Mouse (Mus musculus): ENCODE data around the gene Pde5a. TPM values are rescaled to one million over a fixed set of nuclear protein-coding genes. Genes with fewer than 3 reads are reported as not detected.

Gene Pde5a
- polyA plus RNA-seq, 1 experiment from 2014 or later = 19.8 TPM

GRCm38 (mm10) chr3:122766930-122767329 is 38.2 kb downstream of the Pde5a start:
- no peak for ATAC-seq (ENCODE audit: insufficient read depth, low FRiP score, low read depth)
- H3K27ac ChIP-seq = peak overlapping the region; percentile 4; the same call in 1 of the 2 replicates
- 42% methylated on average over 4 of the region's 4 CpGs for WGBS

GRCm38 (mm10) chr3:122767841-122768240 is 39.1 kb downstream of the Pde5a start:
- Histone ChIP-seq H3K9me3 (no peaks in the 10 kb centered on the region), H3K27ac (no peak overlapping the region), H3K4me3 (replicated peaks) (no peak overlapping the region), H3K4me1 (peaks cover 5% of the 10 kb centered on the region; the same call in 1 of the 2 replicates), H3K4me2 (no peak overlapping the region), H3K27me3 (replicated peaks) (no peaks in the 10 kb centered on the region), H3K36me3 (peaks cover 10% of the 10 kb centered on the region; the same call in 1 of the 2 replicates), H3K9ac (no peak overlapping the region)
- WGBS = 77% methylated on average over 5 of the region's 5 CpGs
- no peak for ATAC-seq (ENCODE audit: insufficient read depth, low FRiP score, low read depth)

More at GRCm38 (mm10) chr3:122766930-122767329, 38.2 kb downstream of the Pde5a start:
- no peak overlapping the region for H3K9ac ChIP-seq
- no peaks in the 10 kb centered on the region for H3K27me3 ChIP-seq (replicated peaks)
- no peak overlapping the region for H3K4me2 ChIP-seq
- no peaks in the 10 kb centered on the region for H3K9me3 ChIP-seq
- H3K4me1 ChIP-seq = peaks cover 5% of the 10 kb centered on the region; the same call in 1 of the 2 replicates
- H3K36me3 ChIP-seq = peaks cover 14% of the 10 kb centered on the region; the same call in 1 of the 2 replicates
- H3K4me3 ChIP-seq (replicated peaks) = no peak overlapping the region

- H3K4me2 ChIP-seq = no peak overlapping the region
- H3K4me1 ChIP-seq = no peaks in the 10 kb centered on the region
- H3K4me3 ChIP-seq (replicated peaks) = no peak overlapping the region
- H3K27ac ChIP-seq = peak overlapping the region; percentile 16; the same call in 1 of the 2 replicates
- no peak for ATAC-seq (ENCODE audit: insufficient read depth, low FRiP score, low read depth)
- no peaks in the 10 kb centered on the region for H3K27me3 ChIP-seq (replicated peaks)
- no peaks in the 10 kb centered on the region for H3K9me3 ChIP-seq
- H3K36me3 ChIP-seq = peaks cover 10% of the 10 kb centered on the region; the same call in 1 of the 2 replicates
- WGBS = 60% methylated on average over 6 of the region's 6 CpGs
- H3K9ac ChIP-seq = no peak overlapping the region
Measured at GRCm38 (mm10) chr3:122781417-122781816, 52.7 kb downstream of the Pde5a start.

- no peak overlapping the region for H3K4me3 ChIP-seq (replicated peaks)
- H3K36me3 ChIP-seq = peaks cover 10% of the 10 kb centered on the region; the same call in 1 of the 2 replicates
- no peak for ATAC-seq (ENCODE audit: insufficient read depth, low FRiP score, low read depth)
- H3K9ac ChIP-seq = no peak overlapping the region
- H3K4me2 ChIP-seq = no peak overlapping the region
- no peaks in the 10 kb centered on the region for H3K4me1 ChIP-seq
- no peaks in the 10 kb centered on the region for H3K9me3 ChIP-seq
- no peak overlapping the region for H3K27ac ChIP-seq
- no peaks in the 10 kb centered on the region for H3K27me3 ChIP-seq (replicated peaks)
- WGBS = 54% methylated on average over 1 of the region's 1 CpGs
Measured at GRCm38 (mm10) chr3:122784245-122784644, 55.5 kb downstream of the Pde5a start.

GRCm38 (mm10) chr3:122788314-122788713 is 59.6 kb downstream of the Pde5a start:
- no peaks in the 10 kb centered on the region for H3K9me3 ChIP-seq
- H3K27me3 ChIP-seq (replicated peaks) = no peaks in the 10 kb centered on the region
- no peak overlapping the region for H3K4me2 ChIP-seq
- ATAC-seq (ENCODE audit: insufficient read depth, low FRiP score, low read depth) = no peak
- no peak overlapping the region for H3K27ac ChIP-seq
- H3K9ac ChIP-seq = no peak overlapping the region
- no peaks in the 10 kb centered on the region for H3K4me1 ChIP-seq
- peaks cover 12% of the 10 kb centered on the region; the same call in 1 of the 2 replicates for H3K36me3 ChIP-seq
- H3K4me3 ChIP-seq (replicated peaks) = no peak overlapping the region
- 91% methylated on average over 9 of the region's 9 CpGs for WGBS

GRCm38 (mm10) chr3:122789544-122789943 is 60.8 kb downstream of the Pde5a start:
- Histone ChIP-seq H3K27ac (no peak overlapping the region), H3K4me2 (no peak overlapping the region), H3K27me3 (replicated peaks) (no peaks in the 10 kb centered on the region), H3K4me1 (no peaks in the 10 kb centered on the region), H3K36me3 (peaks cover 12% of the 10 kb centered on the region; the same call in 1 of the 2 replicates), H3K9me3 (no peaks in the 10 kb centered on the region), H3K4me3 (replicated peaks) (no peak overlapping the region), H3K9ac (no peak overlapping the region)
- no peak; the same call in 1 of the 2 replicates for ATAC-seq (ENCODE audit: insufficient read depth, low FRiP score, low read depth)
- WGBS = 88% methylated on average over 6 of the region's 6 CpGs

GRCm38 (mm10) chr3:122800050-122800449 is 71.3 kb downstream of the Pde5a start:
- WGBS = 61% methylated on average over 6 of the region's 6 CpGs
- Histone ChIP-seq H3K9me3 (no peaks in the 10 kb centered on the region), H3K36me3 (peaks cover 9% of the 10 kb centered on the region; the same call in 1 of the 2 replicates), H3K4me3 (replicated peaks) (no peak overlapping the region), H3K4me1 (peaks cover 5% of the 10 kb centered on the region; the same call in 1 of the 2 replicates), H3K4me2 (no peak overlapping the region), H3K27me3 (replicated peaks) (no peaks in the 10 kb centered on the region), H3K27ac (peak overlapping the region; percentile 83), H3K9ac (no peak overlapping the region)
- no peak for ATAC-seq (ENCODE audit: insufficient read depth, low FRiP score, low read depth)

GRCm38 (mm10) chr3:122800553-122801435 is 72.0 kb downstream of the Pde5a start:
- Histone ChIP-seq H3K27ac (peak overlapping the region; percentile 83), H3K9ac (no peak overlapping the region), H3K4me3 (replicated peaks) (no peak overlapping the region), H3K27me3 (replicated peaks) (no peaks in the 10 kb centered on the region), H3K4me2 (no peak overlapping the region), H3K36me3 (peaks cover 10% of the 10 kb centered on the region; the same call in 1 of the 2 replicates), H3K9me3 (no peaks in the 10 kb centered on the region), H3K4me1 (peaks cover 5% of the 10 kb centered on the region; the same call in 1 of the 2 replicates)
- peak; percentile 63 for ATAC-seq (ENCODE audit: insufficient read depth, low FRiP score, low read depth)
- 42% methylated on average over 10 of the region's 10 CpGs for WGBS

GRCm38 (mm10) chr3:122801436-122802221 is 72.9 kb downstream of the Pde5a start:
- Histone ChIP-seq H3K36me3 (peaks cover 12% of the 10 kb centered on the region; the same call in 1 of the 2 replicates), H3K4me3 (replicated peaks) (no peak overlapping the region), H3K9ac (no peak overlapping the region), H3K4me2 (no peak overlapping the region), H3K4me1 (peaks cover 5% of the 10 kb centered on the region; the same call in 1 of the 2 replicates), H3K9me3 (no peaks in the 10 kb centered on the region), H3K27ac (peak overlapping the region; percentile 83), H3K27me3 (replicated peaks) (no peaks in the 10 kb centered on the region)
- ATAC-seq (ENCODE audit: insufficient read depth, low FRiP score, low read depth) = peak; percentile 59; the same call in 1 of the 2 replicates
- WGBS = 68% methylated on average over 15 of the region's 15 CpGs

- H3K9me3 ChIP-seq = no peaks in the 10 kb centered on the region
- H3K4me1 ChIP-seq = no peaks in the 10 kb centered on the region
- H3K4me2 ChIP-seq = no peak overlapping the region
- 70% methylated on average over 8 of the region's 8 CpGs for whole genome bisulfite sequencing
- no peak overlapping the region for H3K9ac ChIP-seq
- H3K36me3 ChIP-seq = peaks cover 5% of the 10 kb centered on the region; the same call in 1 of the 2 replicates
- no peak overlapping the region for H3K4me3 ChIP-seq (replicated peaks)
- no peak for ATAC-seq (ENCODE audit: insufficient read depth, low FRiP score, low read depth)
- H3K27ac ChIP-seq = no peak overlapping the region
- no peaks in the 10 kb centered on the region for H3K27me3 ChIP-seq (replicated peaks)
Measured at GRCm38 (mm10) chr3:122807313-122807712, 78.6 kb downstream of the Pde5a start.

- Histone ChIP-seq H3K9me3 (no peaks in the 10 kb centered on the region), H3K9ac (no peak overlapping the region), H3K36me3 (peaks cover 3% of the 10 kb centered on the region; the same call in 1 of the 2 replicates), H3K4me3 (replicated peaks) (no peak overlapping the region), H3K4me1 (peaks cover 5% of the 10 kb centered on the region), H3K4me2 (no peak overlapping the region), H3K27me3 (replicated peaks) (no peaks in the 10 kb centered on the region), H3K27ac (no peak overlapping the region)
- WGBS = 87% methylated on average over 2 of the region's 2 CpGs
- ATAC-seq (ENCODE audit: insufficient read depth, low FRiP score, low read depth) = no peak
Measured at GRCm38 (mm10) chr3:122810090-122810863, 81.5 kb downstream of the Pde5a start.

All from stomach, embryonic 15.5 days (tissue).